Mouse (Mus musculus): ENCODE results near the gene Svbp. TPM values are rescaled to one million over a fixed set of nuclear protein-coding genes. Genes with fewer than 3 reads are reported as not detected.

The Svbp gene
- polyA plus RNA-seq, 1 experiment from 2014 or later: 123 TPM

DNA sequence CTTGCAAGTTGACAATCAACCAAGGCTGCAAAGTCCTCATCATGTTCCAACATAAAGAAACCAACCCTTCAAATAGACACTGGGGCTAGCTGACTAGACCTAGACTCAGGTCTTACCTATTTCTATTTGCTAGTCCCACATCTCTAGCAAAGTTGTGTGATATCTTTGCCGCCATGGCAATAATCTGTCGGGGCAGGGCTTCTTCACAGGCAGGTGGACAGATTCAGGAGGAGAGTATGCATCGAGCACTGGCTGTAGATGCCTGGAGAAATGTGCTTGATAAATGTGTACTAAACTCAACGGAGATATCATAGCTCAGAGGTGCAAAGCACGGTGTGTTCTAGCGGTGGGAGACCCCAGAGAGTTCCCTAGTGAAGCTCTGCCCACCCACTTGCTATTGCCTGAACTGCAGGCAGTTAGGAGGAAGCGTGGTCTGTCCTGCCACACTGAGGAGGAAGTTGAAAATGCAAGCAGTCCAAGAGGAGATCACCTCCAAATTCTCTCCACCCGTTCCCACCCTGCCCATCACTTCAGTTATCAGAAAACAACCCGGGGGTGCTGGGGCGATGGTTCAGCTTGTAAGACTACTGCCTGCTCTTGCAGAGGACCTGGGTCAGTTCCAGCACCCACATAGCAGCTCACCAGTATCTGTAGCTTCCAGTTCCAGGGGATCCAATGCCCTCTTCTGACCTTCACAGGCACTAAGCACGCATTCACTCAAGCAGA is 6.9 kb upstream of the Svbp start:
- Histone ChIP-seq H3K27me3 (ENCODE audit: control insufficient read depth, insufficient read depth, low read depth, low read length) (no peaks in the 10 kb centered on the region), H3K4me2 (ENCODE audit: low read depth, low read length) (no peak overlapping the region), H3K9ac (ENCODE audit: low read length) (no peak overlapping the region), H3K9me3 (ENCODE audit: control insufficient read depth, low read length) (no peaks in the 10 kb centered on the region), H3K4me3 (ENCODE audit: low read length) (no peak overlapping the region), H3K36me3 (ENCODE audit: control insufficient read depth, insufficient read depth, low read length) (no peaks in the 10 kb centered on the region), H3K4me1 (replicated peaks; ENCODE audit: control insufficient read depth, insufficient read depth, low read length) (no peaks in the 10 kb centered on the region), H3K27ac (ENCODE audit: low read length) (no peak overlapping the region)
- 36% methylated on average over 11 of the region's 11 CpGs for WGBS
- ATAC-seq (ENCODE audit: low read depth): no peak

GRCm38 (mm10) chr4:119189392-119189791 is 5.7 kb upstream of the Svbp start:
- Histone ChIP-seq H3K36me3 (ENCODE audit: control insufficient read depth, insufficient read depth, low read length) (no peaks in the 10 kb centered on the region), H3K4me1 (replicated peaks; ENCODE audit: control insufficient read depth, insufficient read depth, low read length) (no peaks in the 10 kb centered on the region), H3K9me3 (ENCODE audit: control insufficient read depth, low read length) (no peaks in the 10 kb centered on the region), H3K4me3 (ENCODE audit: low read length) (no peak overlapping the region), H3K4me2 (ENCODE audit: low read depth, low read length) (no peak overlapping the region), H3K27ac (ENCODE audit: low read length) (no peak overlapping the region), H3K27me3 (ENCODE audit: control insufficient read depth, insufficient read depth, low read depth, low read length) (no peaks in the 10 kb centered on the region), H3K9ac (ENCODE audit: low read length) (no peak overlapping the region)
- 73% methylated on average over 6 of the region's 6 CpGs for WGBS
- ATAC-seq (ENCODE audit: low read depth): no peak

- WGBS: 52% methylated on average over 6 of the region's 6 CpGs
- Histone ChIP-seq H3K4me2 (ENCODE audit: low read depth, low read length) (no peak within 1 kb of the TSS), H3K9ac (ENCODE audit: low read length) (no peak within 1 kb of the TSS), H3K9me3 (ENCODE audit: control insufficient read depth, low read length) (no peaks in the 10 kb centered on the region), H3K27ac (ENCODE audit: low read length) (no peak within 1 kb of the TSS), H3K36me3 (ENCODE audit: control insufficient read depth, insufficient read depth, low read length) (no peaks in the 10 kb centered on the region), H3K4me1 (replicated peaks; ENCODE audit: control insufficient read depth, insufficient read depth, low read length) (no peaks in the 10 kb centered on the region), H3K4me3 (ENCODE audit: low read length) (no peak within 1 kb of the TSS), H3K27me3 (ENCODE audit: control insufficient read depth, insufficient read depth, low read depth, low read length) (no peaks in the 10 kb centered on the region)
- ATAC-seq (ENCODE audit: low read depth): no peak
Measured at GRCm38 (mm10) chr4:119189864-119190263, 5.2 kb upstream of the Svbp start, which contains the start of gene Ermap. Ermap (minus strand) TSS chr4:119190011.

DNA sequence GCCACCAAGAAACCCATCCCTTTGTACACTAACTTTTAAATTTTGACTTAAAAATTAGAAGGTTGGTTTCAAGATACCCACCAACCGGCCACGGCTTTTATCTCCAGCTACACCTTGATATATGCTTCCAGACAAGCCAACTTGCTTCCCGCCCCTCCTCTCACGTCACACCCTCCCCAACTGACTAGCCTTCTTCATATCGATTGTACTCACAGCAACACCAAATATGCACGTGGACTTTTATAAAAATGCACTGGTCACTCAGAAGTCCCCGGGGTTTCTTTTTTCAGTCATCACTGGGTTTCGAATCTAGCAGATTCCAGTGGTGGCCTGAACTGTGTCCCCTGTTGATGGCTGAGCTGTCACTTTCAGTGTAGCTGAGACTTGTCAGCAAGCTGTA is 4.5 kb upstream of the Svbp start:
- Histone ChIP-seq H3K4me3 (ENCODE audit: low read length) (no peak overlapping the region), H3K4me2 (ENCODE audit: low read depth, low read length) (no peak overlapping the region), H3K27ac (ENCODE audit: low read length) (no peak overlapping the region), H3K36me3 (ENCODE audit: control insufficient read depth, insufficient read depth, low read length) (no peaks in the 10 kb centered on the region), H3K9me3 (ENCODE audit: control insufficient read depth, low read length) (no peaks in the 10 kb centered on the region), H3K9ac (ENCODE audit: low read length) (no peak overlapping the region), H3K27me3 (ENCODE audit: control insufficient read depth, insufficient read depth, low read depth, low read length) (no peaks in the 10 kb centered on the region), H3K4me1 (replicated peaks; ENCODE audit: control insufficient read depth, insufficient read depth, low read length) (no peaks in the 10 kb centered on the region)
- no peak for ATAC-seq (ENCODE audit: low read depth)
- WGBS: 76% methylated on average over 8 of the region's 8 CpGs

DNA sequence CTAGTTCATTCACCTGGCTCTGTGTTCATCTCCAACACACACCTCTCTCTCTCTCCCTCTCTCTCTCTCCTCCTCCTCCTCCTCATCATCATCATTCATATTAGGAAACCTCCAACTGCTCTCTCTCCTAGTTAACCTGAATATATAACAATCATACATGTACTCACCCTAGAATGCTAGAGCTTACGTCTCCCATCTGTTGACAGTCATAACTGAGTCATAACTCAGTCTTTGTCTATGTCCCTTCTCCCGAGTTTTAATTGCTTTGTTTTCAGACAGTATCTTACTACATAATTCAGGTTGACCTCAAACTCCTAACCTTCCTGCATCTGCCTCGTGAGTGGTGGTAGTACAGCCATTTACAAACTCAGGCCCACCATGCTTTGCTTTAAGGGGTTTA is 3.8 kb upstream of the Svbp start:
- ATAC-seq (ENCODE audit: low read depth): no peak
- Histone ChIP-seq H3K27me3 (ENCODE audit: control insufficient read depth, insufficient read depth, low read depth, low read length) (no peaks in the 10 kb centered on the region), H3K9me3 (ENCODE audit: control insufficient read depth, low read length) (no peaks in the 10 kb centered on the region), H3K4me3 (ENCODE audit: low read length) (no peak overlapping the region), H3K9ac (ENCODE audit: low read length) (no peak overlapping the region), H3K27ac (ENCODE audit: low read length) (no peak overlapping the region), H3K4me1 (replicated peaks; ENCODE audit: control insufficient read depth, insufficient read depth, low read length) (peaks cover 5% of the 10 kb centered on the region), H3K36me3 (ENCODE audit: control insufficient read depth, insufficient read depth, low read length) (no peaks in the 10 kb centered on the region), H3K4me2 (ENCODE audit: low read depth, low read length) (no peak overlapping the region)
- 49% methylated on average over 3 of the region's 3 CpGs for WGBS

GRCm38 (mm10) chr4:119192757-119193156 is 2.3 kb upstream of the Svbp start:
- H3K4me1 ChIP-seq (replicated peaks; ENCODE audit: control insufficient read depth, insufficient read depth, low read length): peaks cover 13% of the 10 kb centered on the region
- no peaks in the 10 kb centered on the region for H3K36me3 ChIP-seq (ENCODE audit: control insufficient read depth, insufficient read depth, low read length)
- no peak overlapping the region for H3K4me2 ChIP-seq (ENCODE audit: low read depth, low read length)
- WGBS: 84% methylated on average over 4 of the region's 4 CpGs
- no peaks in the 10 kb centered on the region for H3K9me3 ChIP-seq (ENCODE audit: control insufficient read depth, low read length)
- no peak overlapping the region for H3K27ac ChIP-seq (ENCODE audit: low read length)
- H3K27me3 ChIP-seq (ENCODE audit: control insufficient read depth, insufficient read depth, low read depth, low read length): no peaks in the 10 kb centered on the region
- H3K9ac ChIP-seq (ENCODE audit: low read length): no peak overlapping the region
- H3K4me3 ChIP-seq (ENCODE audit: low read length): no peak overlapping the region
- ATAC-seq (ENCODE audit: low read depth): no peak

DNA sequence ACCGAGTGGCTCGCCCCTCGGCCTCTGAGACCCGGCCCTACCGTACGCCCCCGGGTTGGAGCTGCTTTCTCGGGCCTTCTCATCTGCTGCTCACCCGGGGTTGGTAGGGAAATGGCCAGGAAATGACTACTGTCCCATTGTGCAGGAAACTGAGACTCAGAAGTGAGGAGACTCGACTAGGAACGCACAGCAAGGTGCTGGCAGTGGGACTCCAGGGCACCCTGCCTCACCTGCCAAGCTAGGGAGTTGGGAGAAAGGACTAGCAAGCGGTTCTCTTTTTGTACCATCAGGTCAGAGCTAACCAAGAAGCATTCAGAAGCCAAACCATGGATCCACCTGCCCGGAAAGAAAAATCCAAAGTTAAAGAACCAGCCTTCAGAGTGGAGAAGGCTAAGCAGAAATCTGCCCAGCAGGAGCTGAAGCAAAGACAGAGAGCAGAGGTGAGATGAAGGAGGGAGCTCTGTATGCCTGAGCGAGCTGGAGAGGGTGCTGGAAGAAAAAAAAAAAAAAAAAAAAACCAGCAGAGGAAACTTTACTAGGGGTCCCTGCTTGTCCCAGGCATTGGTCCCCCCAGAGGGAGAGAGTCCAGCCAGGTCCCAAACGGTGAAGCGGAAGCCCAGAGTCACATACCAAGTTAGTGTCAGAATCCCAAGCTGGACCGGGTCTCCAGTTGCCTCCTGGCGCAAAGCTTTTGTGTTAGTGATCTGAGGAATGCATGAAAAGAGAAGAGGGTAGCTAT is 645 bp downstream of the Svbp start:
- peak overlapping the region; percentile 67 for H3K4me3 ChIP-seq (ENCODE audit: low read length)
- peak overlapping the region; percentile 26; the same call in 1 of the 2 replicates for H3K27ac ChIP-seq (ENCODE audit: low read length)
- peak overlapping the region; percentile 77 for H3K9ac ChIP-seq (ENCODE audit: low read length)
- no peaks in the 10 kb centered on the region for H3K36me3 ChIP-seq (ENCODE audit: control insufficient read depth, insufficient read depth, low read length)
- H3K9me3 ChIP-seq (ENCODE audit: control insufficient read depth, low read length): no peaks in the 10 kb centered on the region
- H3K4me2 ChIP-seq (ENCODE audit: low read depth, low read length): peak overlapping the region; percentile 80
- no peaks in the 10 kb centered on the region for H3K27me3 ChIP-seq (ENCODE audit: control insufficient read depth, insufficient read depth, low read depth, low read length)
- peaks cover 13% of the 10 kb centered on the region for H3K4me1 ChIP-seq (replicated peaks; ENCODE audit: control insufficient read depth, insufficient read depth, low read length)
- 6% methylated on average over 18 of the region's 18 CpGs for WGBS
- 0 out of 2 replicates have a peak, but pooled peaks have one; percentile 4 for ATAC-seq (ENCODE audit: low read depth)

DNA sequence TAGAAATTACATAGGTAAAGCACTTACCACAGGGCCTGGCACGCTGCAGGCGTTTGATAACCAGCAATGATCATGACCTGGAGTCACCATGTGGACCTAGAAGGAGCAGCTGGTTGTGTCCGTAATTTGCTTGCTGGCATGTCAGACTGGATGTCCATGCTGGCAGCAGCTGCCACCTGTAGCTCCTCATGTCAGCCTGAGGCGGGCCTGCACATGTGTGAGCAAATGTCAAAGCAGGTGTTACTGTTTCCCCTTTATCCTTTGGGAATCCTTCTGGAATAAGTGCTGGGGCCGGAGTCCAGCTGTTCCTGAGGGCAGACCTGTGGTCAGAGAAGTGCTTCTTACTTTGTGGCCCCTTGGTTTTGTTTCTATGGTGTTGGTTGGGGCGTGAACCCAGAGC is 3.0 kb downstream of the Svbp start:
- 79% methylated on average over 6 of the region's 6 CpGs for WGBS
- no peak for ATAC-seq (ENCODE audit: low read depth)
- Histone ChIP-seq H3K36me3 (ENCODE audit: control insufficient read depth, insufficient read depth, low read length) (peaks cover 7% of the 10 kb centered on the region), H3K27me3 (ENCODE audit: control insufficient read depth, insufficient read depth, low read depth, low read length) (no peaks in the 10 kb centered on the region), H3K27ac (ENCODE audit: low read length) (no peak overlapping the region), H3K4me1 (replicated peaks; ENCODE audit: control insufficient read depth, insufficient read depth, low read length) (peaks cover 13% of the 10 kb centered on the region), H3K4me2 (ENCODE audit: low read depth, low read length) (no peak overlapping the region), H3K4me3 (ENCODE audit: low read length) (no peak overlapping the region), H3K9ac (ENCODE audit: low read length) (no peak overlapping the region), H3K9me3 (ENCODE audit: control insufficient read depth, low read length) (no peaks in the 10 kb centered on the region)

DNA sequence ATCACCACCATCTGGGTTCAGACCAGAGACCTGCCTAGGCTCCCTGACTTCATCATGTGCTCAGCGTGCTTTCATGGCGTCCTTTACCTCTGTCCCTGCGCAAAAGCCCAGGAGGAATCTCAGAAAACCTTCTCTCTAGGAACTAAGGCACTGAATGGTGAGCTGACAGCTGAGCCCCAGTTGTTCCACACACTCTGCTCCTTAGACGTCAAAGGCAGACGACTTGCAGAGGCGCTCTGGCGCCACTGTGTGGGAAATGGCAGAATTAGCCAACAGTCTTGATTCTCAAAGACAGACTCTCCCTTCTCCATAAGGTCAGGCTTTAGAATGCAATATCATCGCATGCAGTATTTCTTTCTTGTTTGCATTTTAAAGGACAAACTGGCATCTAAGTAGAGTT is 9.6 kb downstream of the Svbp start:
- Histone ChIP-seq H3K9me3 (ENCODE audit: control insufficient read depth, low read length) (no peaks in the 10 kb centered on the region), H3K27ac (ENCODE audit: low read length) (no peak overlapping the region), H3K27me3 (ENCODE audit: control insufficient read depth, insufficient read depth, low read depth, low read length) (no peaks in the 10 kb centered on the region), H3K4me1 (replicated peaks; ENCODE audit: control insufficient read depth, insufficient read depth, low read length) (no peaks in the 10 kb centered on the region), H3K36me3 (ENCODE audit: control insufficient read depth, insufficient read depth, low read length) (peaks cover 7% of the 10 kb centered on the region), H3K4me3 (ENCODE audit: low read length) (no peak overlapping the region), H3K4me2 (ENCODE audit: low read depth, low read length) (no peak overlapping the region), H3K9ac (ENCODE audit: low read length) (no peak overlapping the region)
- 22% methylated on average over 8 of the region's 8 CpGs for whole genome bisulfite sequencing
- peak; percentile 56; the same call in 1 of the 2 replicates for ATAC-seq (ENCODE audit: low read depth)

Measured in lung, embryonic 16.5 days (tissue).